Mouse (Mus musculus): ENCODE results near the gene Dlx4.

Dlx4 gene

DNA sequence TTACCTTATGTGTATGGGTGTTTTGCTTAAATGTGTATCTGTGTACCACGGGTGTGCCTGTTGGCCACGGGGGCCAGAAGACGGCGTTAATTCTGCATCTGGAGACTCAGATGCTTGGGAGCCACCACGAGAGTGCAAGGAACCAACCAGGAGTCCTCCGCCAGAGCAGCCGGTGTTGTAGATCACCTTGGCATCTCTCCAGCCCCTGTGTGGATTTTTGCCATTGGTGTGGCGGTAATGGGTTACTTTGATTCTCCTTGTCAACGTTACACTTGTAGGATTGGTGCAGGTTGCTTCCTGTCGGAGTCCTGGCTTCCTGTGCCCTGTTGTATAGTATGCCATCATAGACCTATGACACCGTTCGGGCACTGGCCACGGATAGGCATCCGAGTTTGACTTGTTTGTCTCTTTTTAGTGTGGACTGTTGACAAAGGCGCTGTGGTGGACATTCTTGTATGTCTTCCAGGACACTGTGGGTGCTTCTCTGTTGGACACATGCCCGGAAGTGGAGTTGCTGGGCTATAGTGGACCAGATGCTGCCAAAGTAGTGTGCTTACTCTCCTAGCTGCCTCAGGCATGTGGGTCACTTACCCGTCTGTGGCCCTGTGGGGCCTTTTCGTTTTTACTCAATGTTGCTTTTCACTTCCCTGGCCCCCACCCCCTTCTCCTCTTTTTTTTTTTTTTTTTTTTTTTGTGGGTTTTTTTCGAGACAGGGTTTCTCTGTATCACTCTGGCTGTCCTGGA lies 43.7 kb downstream of the Dlx4 start:
- no peak for DNase-seq (ENCODE audit: low spot score)

DNA sequence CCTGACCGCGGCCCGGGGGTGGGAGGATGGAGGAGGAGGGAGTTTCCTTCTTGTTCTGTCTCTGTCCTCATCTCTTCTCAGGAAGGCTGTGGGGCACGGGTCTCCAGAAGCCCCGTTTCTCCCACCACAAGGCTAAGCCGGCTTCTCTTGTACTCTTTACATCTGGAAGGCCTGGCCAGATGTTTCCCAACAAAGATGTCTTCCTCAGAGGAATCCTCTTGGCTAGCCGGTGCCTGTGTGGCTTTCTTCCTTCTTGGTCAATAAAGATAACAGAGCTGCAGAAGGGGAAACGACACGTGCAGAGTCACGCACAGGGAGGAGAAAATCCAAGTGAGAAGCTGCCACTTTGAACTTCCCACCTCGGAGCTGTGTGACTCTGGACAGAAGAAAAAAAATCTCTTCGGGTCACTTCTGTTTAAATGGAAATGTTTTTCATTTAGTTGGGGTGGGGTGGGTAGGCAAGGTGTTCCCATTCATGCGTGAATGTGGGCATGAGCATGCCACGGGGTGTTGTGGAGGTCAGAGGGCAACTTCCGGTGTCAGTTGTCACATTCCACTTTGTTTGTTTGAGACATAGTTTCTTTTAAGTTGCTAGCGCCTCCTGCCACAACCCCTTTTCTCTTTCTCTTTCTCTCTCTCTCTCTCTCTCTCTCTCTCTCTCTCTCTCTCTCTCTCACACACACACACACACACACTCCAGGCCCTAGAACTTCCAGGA lies 44.8 kb downstream of the Dlx4 start:
- no peak for DNase-seq (ENCODE audit: low spot score)

DNA sequence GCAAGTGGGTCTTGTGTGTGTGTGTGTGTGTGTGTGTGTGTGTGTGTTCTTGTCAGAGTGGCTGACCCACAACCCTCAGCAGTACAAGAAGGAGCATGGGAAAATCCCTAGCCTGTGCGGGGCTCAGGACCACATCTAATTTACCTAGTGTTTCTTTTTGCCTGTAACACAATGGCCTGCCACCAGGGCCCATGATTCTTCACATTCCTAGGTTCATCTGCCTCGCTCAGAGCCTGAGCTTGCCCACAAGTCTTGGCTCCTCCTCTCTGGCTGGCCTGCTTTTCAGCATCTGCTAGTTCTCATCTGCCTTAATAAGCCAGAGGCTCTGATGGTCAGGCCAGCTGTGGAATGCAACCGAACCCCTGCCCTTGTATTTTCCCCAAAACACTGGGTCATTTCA lies 45.7 kb downstream of the Dlx4 start:
- DNase-seq (ENCODE audit: low spot score): no peak

DNA sequence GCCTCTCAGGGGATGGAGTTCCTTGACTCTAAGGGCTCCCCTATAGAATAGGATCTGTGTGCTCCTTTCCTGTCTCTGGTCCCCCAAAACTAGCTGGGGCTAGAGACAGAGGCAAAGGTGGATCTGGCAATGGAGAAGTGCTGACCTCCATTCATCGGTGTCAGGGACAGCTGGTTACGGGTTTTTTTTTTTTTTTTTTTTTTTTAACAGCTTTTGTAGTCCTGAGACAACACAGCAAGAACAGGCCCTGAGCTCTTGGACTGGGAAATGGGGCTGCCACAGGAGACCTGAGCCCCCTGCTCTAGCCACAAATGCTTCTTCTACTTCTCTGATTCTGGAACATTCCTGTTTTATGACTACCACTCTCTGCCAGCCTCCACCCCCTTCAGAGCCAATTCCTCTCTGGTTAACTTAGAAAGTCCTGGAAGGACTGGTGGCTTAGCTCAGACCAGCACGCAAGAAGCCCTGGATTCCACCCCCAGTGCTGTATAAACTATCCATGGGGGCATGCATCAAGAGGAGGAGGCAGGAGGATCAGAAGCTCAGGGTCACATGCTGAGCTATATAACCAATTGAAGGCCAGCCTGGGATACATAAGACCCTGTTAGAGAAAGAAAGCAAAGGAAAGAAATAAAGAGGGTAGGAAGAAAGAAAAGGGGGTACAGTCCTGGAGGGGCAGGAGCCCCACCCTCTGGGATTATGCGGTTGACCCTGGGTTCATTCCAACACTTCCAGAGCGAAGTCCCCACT lies 47.5 kb downstream of the Dlx4 start:
- DNase-seq (ENCODE audit: low spot score): no peak

DNA sequence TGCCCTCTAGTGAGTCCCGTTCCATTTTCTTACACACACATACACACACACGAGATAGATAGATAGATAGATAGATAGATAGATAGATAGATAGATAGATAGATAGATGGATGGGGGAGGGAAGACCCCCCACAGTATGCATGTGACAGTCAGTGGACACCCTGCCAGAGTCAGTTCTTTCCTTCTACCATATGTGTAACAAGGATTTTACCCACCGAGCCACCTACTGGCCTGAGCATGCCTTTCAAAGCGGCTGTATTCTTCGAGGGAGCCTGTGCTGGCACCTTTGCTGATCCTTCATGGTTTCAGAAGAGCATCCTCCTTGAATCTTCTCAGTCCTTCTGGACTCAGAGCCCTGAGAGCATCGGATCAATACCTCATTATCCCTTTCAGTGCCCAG lies 48.2 kb downstream of the Dlx4 start:
- no peak for DNase-seq (ENCODE audit: low spot score)

DNA sequence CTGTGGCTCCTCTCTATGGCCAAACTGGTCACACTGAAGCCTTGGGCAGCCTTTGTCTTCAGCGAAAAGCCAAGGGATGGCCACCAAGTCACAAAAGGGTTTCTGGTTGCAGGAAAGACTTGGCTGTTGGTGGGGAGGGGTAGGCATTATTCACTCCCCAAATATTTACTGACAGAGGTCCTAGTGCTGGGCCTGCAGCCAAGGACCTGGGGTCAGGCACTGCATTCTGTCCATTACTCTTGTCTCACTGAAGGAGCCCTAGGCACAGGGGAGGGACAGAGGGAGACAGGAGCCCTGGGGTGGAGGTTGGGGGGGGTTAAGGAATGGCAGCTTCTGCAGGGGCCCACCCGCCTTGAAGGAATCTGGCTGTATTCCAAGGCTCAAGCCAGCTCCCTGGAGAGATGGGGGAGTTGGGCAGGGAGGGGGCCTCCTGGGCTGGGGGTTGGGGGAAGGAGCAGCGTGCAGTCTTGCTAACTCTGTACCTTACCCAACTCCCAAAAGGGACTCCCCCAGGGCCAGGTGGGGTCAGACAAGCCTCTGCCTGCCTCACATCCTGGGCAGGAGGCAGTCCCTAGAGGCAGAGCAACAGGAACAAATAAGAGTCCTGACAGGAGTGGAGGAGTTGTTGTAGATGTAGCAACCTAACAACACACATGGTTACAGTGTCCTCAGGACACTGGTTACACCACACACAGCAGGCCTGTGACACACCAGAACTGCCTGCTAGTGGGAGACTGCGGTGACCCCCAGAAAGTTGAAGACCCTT lies 49.3 kb downstream of the Dlx4 start:
- DNase-seq (ENCODE audit: low spot score): no peak

DNA sequence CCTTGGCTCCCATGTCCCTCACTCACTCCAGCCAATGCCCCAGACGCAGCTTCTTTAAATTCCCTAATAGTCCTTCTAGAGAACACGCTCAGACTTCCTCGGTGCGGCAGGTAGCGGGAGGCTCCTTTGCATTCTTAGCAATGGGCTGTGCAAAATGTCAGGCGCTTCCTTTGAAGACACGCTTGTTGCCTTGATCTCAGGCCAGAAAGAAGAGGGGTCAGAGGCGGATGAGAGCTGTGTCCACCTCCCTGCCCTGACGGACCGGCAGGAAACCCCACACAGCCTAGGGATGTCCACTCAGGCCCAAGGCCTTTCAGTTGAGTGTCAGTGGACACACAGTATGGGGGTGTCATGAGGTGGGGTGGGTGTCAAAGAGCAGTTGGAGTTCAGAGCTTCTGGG lies 50.5 kb downstream of the Dlx4 start:
- DNase-seq (ENCODE audit: low spot score): no peak

DNA sequence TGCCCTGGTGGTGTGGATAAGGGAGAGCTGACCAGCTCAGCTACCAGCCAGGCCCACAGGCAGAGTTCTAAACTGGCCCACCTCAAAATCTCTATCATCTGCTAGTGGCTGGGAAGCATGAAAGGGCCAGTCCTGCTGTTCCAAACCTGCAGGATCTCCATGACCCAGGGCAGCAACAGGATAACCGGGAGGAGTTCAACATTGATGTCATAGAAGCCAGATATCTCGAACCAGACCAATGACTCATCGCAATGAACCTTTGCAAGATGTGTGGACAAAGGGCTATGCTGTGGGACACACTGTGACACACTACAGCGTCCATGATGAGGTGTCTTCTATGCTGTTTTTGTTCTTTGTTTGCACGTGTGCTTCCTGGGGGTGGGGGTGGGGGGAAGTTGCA lies 53.0 kb downstream of the Dlx4 start:
- no peak for DNase-seq (ENCODE audit: low spot score)
